Mouse (Mus musculus) liver, postnatal 0 days (tissue): Measurements from ENCODE around the gene Gm20388. TPM values are rescaled to one million over a fixed set of nuclear protein-coding genes. Genes with fewer than 3 reads are reported as not detected.

Experiments
- ATAC-seq: fragments of 200-750 bp; cut with Nextera tagmentation; 2 replicates; pipeline ENCODE4 v1.8.0; 2017; ENCODE audit warnings: mild to moderate bottlenecking, moderate library complexity
- DNase-seq: peaks from one replicate; pipeline ENCODE4 v3.0.0-alpha.2; 2016
- H3K27ac ChIP-seq: fragments of 300-500 bp; sonication (generic); 2 replicates; pipeline ENCODE4 v1.5.1; 2014; ENCODE audit warnings: antibody characterized with exemption, moderate library complexity, mild to moderate bottlenecking, low read depth
- H3K27me3 ChIP-seq: fragments of 300-500 bp; sonication (generic); 2 replicates; pipeline ENCODE4 v1.6.1; 2014; ENCODE audit warnings: low read length, control low read depth, mixed read lengths; ENCODE audit not compliant: insufficient read depth
- H3K36me3 ChIP-seq: fragments of 300-500 bp; sonication (generic); replicated peaks from 2 replicates; pipeline ENCODE4 v1.6.1; 2014; ENCODE audit warnings: mild to moderate bottlenecking, control low read depth, low read length, moderate library complexity, mixed read lengths; ENCODE audit not compliant: insufficient read depth
- H3K4me1 ChIP-seq: fragments of 300-500 bp; sonication (generic); 2 replicates; pipeline ENCODE4 v1.6.1; 2014; ENCODE audit warnings: antibody characterized with exemption, mild to moderate bottlenecking, control low read depth; ENCODE audit not compliant: insufficient read depth
- H3K4me2 ChIP-seq: fragments of 300-500 bp; sonication (generic); 2 replicates; pipeline ENCODE4 v1.6.1; 2014; ENCODE audit warnings: low read depth, mild to moderate bottlenecking, low read length, moderate library complexity, mixed read lengths
- H3K4me3 ChIP-seq: fragments of 300-500 bp; sonication (generic); 2 replicates; pipeline ENCODE4 v1.5.1; 2014; ENCODE audit warnings: low read depth, low read length
- H3K9ac ChIP-seq: fragments of 300-500 bp; sonication (generic); replicated peaks from 2 replicates; pipeline ENCODE4 v1.6.1; 2014; ENCODE audit warnings: mild to moderate bottlenecking, moderate library complexity
- H3K9me3 ChIP-seq: fragments of 300-500 bp; sonication (generic); 2 replicates; pipeline ENCODE4 v1.6.1; 2016; ENCODE audit warnings: mild to moderate bottlenecking, control low read depth, low read length, mixed read lengths
- CTCF ChIP-seq: sonication (generic); IDR thresholded peaks from 2 replicates; pipeline ENCODE4 v1.5.1; 2016; ENCODE audit warnings: antibody characterized with exemption, low read depth
- EP300 ChIP-seq: IDR thresholded peaks from 2 replicates; pipeline ENCODE4 v1.6.1; 2016; ENCODE audit warnings: antibody characterized with exemption, low read depth, mild to moderate bottlenecking
- WGBS: fragments of 180-500 bp; shearing (Covaris S2); extraction: QIAGEN DNeasy Blood & Tissue Kit; methylation state at CpG from one replicate; pipeline ENCODE4 v1.1.7; 2014; ENCODE audit not compliant: insufficient replicate concordance; 5-methylcytosine and 5-hydroxymethylcytosine counted together
- polyA plus RNA-seq: library from polyadenylated mRNA; unstranded; fragments of >200 nt; fragmentation: Nextera tagmentation; extraction: Ambion mirVana; gene quantifications from 2 replicates; pipeline ENCODE4 v1.2.1, GENCODE M21; 2015

The Gm20388 gene
- polyA plus RNA-seq, 1 experiment from 2014 or later = not detected

- H3K4me1 ChIP-seq = no peaks in the 10 kb centered on the region
- no peak overlapping the region for H3K4me2 ChIP-seq
- 13% methylated on average over 4 of the region's 4 CpGs for WGBS
- H3K4me3 ChIP-seq = no peak overlapping the region
- DNase-seq = peak; percentile 64
- no peak for ATAC-seq
- no peak overlapping the region for H3K27ac ChIP-seq
- no peak for TF ChIP-seq EP300
- peak; percentile 74 for TF ChIP-seq CTCF
- H3K9me3 ChIP-seq = no peaks in the 10 kb centered on the region
- no peaks in the 10 kb centered on the region for H3K36me3 ChIP-seq
- H3K27me3 ChIP-seq = no peaks in the 10 kb centered on the region
- no peak overlapping the region for H3K9ac ChIP-seq
Measured at GRCm38 (mm10) chr8:121685419-121685818, 1774.8 kb downstream of the Gm20388 start.

DNA sequence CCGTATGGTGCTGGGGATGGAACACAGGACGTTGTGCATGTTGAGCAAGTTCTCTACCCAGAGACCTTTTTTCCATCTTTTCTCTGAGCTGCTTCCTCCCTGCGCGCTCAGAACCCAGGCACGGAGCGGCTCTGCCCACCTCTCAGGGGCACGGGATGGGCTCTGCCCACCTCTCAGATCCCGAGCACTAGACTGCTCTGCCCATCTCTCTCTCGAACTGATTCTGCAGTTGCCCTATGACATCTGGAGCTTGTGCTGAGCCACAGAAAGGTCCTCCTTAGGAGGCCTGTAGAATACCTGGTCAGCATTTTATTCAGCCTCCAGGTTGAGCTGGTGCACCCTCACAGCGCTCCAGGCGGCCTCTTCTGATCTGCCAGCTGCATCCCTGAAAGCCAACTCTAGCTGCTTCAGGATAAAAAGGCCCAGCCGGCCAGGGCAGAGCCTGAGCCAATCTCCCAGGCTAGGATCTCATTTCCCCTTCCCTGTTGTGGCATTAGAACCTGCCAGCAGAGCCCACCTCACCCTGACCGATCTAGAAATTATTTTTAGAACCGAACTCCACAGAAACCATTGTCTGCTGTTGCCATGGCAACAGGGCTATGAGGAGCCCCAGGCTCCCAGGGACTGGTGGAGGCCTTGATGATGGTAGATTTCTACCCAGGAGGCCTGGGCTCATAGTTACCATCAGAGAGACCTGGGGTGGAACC is 1777.0 kb downstream of the Gm20388 start:
- H3K27ac ChIP-seq = no peak overlapping the region
- H3K4me1 ChIP-seq = no peaks in the 10 kb centered on the region
- WGBS = 43% methylated on average over 11 of the region's 14 CpGs
- H3K27me3 ChIP-seq = no peaks in the 10 kb centered on the region
- TF ChIP-seq EP300 (no peak), CTCF (no peak)
- no peak overlapping the region for H3K4me2 ChIP-seq
- H3K9ac ChIP-seq = no peak overlapping the region
- ATAC-seq (no peak), DNase-seq (no peak)
- no peaks in the 10 kb centered on the region for H3K36me3 ChIP-seq
- H3K4me3 ChIP-seq = no peak overlapping the region
- H3K9me3 ChIP-seq = no peaks in the 10 kb centered on the region

GRCm38 (mm10) chr8:121688496-121688895 is 1777.9 kb downstream of the Gm20388 start:
- Histone ChIP-seq H3K27ac (no peak overlapping the region), H3K4me1 (no peaks in the 10 kb centered on the region), H3K36me3 (no peaks in the 10 kb centered on the region), H3K9me3 (no peaks in the 10 kb centered on the region), H3K4me2 (no peak overlapping the region), H3K4me3 (no peak overlapping the region), H3K27me3 (no peaks in the 10 kb centered on the region), H3K9ac (no peak overlapping the region)
- 47% methylated on average over 5 of the region's 5 CpGs for WGBS
- no peak for ATAC-seq
- TF ChIP-seq EP300 = no peak
- TF ChIP-seq CTCF = no peak
- no peak for DNase-seq

GRCm38 (mm10) chr8:121694453-121694852 is 1783.8 kb downstream of the Gm20388 start:
- 0 out of 2 replicates have a peak, but pooled peaks cover 3% of the 10 kb centered on the region for H3K4me1 ChIP-seq
- H3K9ac ChIP-seq = no peak overlapping the region
- peak; percentile 87 for TF ChIP-seq CTCF
- TF ChIP-seq EP300 = no peak
- no peaks in the 10 kb centered on the region for H3K27me3 ChIP-seq
- ATAC-seq (no peak), DNase-seq (peak; percentile 61)
- no peak overlapping the region for H3K27ac ChIP-seq
- WGBS = 49% methylated on average over 4 of the region's 4 CpGs
- H3K4me2 ChIP-seq = no peak overlapping the region
- H3K4me3 ChIP-seq = no peak overlapping the region
- H3K9me3 ChIP-seq = no peaks in the 10 kb centered on the region
- no peaks in the 10 kb centered on the region for H3K36me3 ChIP-seq

DNA sequence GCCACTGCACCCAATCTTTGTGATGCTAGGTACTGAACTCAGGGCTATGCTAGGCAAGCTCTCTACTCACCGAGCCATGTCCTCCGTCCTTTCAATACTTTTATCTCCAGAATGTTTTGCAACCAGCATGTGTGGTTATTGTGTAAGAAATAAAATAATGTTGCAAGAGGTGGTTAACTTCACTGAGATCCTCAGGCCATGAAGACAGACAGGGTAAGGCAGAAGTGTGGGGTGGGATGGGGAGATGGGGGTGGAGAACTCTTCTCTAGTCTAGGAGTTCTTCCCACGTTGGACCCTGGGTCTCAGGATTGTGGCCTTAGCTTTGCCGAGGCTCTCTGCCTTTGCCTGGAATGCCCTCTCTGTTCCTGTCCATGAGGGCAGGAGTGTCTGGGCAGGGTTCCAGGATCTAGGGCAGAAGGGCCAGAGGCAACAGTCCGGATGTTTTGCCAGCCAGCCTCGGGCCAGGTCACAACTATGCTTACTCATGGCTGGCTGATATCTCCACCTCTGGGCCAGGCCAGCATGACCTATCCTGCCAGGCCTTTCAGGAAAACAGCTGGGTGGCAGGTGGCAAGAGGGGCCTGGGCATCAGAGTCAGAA is 1785.0 kb downstream of the Gm20388 start:
- H3K4me2 ChIP-seq = no peak overlapping the region
- WGBS = 37% methylated on average over 6 of the region's 6 CpGs
- ATAC-seq = peak; percentile 97
- no peaks in the 10 kb centered on the region for H3K36me3 ChIP-seq
- 0 out of 2 replicates have a peak, but pooled peaks cover 3% of the 10 kb centered on the region for H3K4me1 ChIP-seq
- H3K4me3 ChIP-seq = no peak overlapping the region
- H3K27me3 ChIP-seq = no peaks in the 10 kb centered on the region
- TF ChIP-seq EP300 (no peak), CTCF (no peak)
- peak overlapping the region; percentile 74 for H3K27ac ChIP-seq
- peak; percentile 79 for DNase-seq
- no peaks in the 10 kb centered on the region for H3K9me3 ChIP-seq
- H3K9ac ChIP-seq = no peak overlapping the region

DNA sequence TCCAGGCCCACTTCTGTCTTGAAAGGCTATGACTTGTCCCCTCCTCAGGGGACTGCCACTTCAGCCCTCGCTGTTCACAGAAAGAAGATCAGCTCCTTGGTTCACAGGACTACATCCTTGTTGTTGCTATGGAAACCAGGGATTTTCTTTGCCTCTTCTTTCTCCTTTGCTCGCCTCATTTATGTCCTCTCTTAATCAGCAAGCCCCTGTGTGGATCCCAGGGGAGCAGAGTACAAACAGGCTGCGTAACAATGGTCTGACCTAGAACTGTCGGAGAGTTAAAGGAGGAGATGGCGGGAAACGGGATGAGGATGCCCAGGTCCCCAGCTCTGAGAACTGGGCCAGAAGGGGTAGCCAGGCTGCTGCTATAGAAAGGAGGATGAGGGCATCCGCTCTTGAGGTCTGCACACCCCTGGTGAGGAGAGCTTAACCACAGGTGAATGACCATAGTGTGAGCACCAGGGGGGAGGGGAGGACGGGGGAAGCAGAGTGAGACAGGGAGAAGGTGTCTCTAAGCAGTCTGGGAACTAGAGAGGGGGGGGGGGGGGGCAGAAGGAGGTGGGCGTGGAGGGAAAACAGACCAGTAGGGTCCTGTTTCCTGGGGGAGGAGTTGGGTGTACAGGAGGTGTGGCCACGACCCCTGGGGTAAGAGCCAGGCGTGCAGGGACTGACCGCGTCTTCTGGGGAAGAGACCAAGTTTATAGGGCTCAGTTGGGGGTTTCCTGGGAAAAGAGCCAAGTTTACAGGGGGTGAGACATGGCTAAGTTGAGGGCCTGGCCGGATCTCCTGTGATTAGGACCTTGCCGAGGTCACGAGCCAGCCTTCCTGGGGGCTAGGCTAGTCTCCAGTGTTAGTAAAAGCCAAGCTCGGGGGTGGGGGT is 1787.3 kb downstream of the Gm20388 start:
- WGBS = 11% methylated on average over 17 of the region's 17 CpGs
- DNase-seq (no peak), ATAC-seq (no peak)
- Histone ChIP-seq H3K4me3 (no peak overlapping the region), H3K27ac (no peak overlapping the region), H3K9ac (no peak overlapping the region), H3K4me1 (0 out of 2 replicates have a peak, but pooled peaks cover 3% of the 10 kb centered on the region), H3K27me3 (no peaks in the 10 kb centered on the region), H3K36me3 (no peaks in the 10 kb centered on the region), H3K9me3 (no peaks in the 10 kb centered on the region), H3K4me2 (peak overlapping the region; percentile 32)
- TF ChIP-seq CTCF = no peak
- no peak for TF ChIP-seq EP300
